ENCODE assay signal across 11 mouse cellular contexts in the genomic region with DNA sequence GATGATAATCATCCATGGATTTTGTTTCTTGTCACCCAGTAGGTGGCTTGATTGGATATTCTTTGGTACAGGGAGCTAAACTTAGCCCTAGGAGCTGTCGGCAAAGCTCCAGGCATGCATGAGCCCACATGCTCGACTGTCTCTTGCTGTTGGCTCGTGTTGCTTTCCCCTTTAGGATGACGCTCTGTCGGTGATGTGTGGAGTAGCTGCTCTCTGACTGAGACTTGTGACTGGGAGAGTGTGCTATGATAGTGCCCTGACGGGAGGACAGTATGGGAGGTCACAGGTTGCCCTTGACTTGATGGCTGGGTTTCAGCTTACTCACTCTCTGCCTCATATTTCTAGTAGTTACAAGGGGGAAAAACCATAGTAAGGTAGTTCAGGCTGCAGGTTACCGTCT.
DNase-seq lines count a peak whose midpoint lies in the region; ATAC-seq lines count a peak whose summit lies in the region.
"Had no signal": no experiment of that assay in that cellular context is flagged by ENCODE, and none has a peak within 500 bp of the region (broad histone marks: within the 10 kb centered on the region; RNA-seq: fewer than 3 reads in every experiment).

No protein-coding gene starts in this region.

- no peak overlapping the region for H3K9ac ChIP-seq in kidney, embryonic 16.5 days (replicated peaks; ENCODE audit: low read length)
- no peak overlapping the region for H3K9ac ChIP-seq in heart, embryonic 12.5 days
- H3K9ac ChIP-seq in midbrain, embryonic 11.5 days (ENCODE audit: low read length), result no peak overlapping the region
- H3K9ac ChIP-seq: embryonic facial prominence, embryonic 13.5 days; lung, embryonic 15.5 days had no signal

- no peak overlapping the region for H3K4me2 ChIP-seq in kidney, embryonic 16.5 days (replicated peaks; ENCODE audit: low read depth, low read length)
- H3K4me2 ChIP-seq in heart, embryonic 12.5 days, result no peak overlapping the region
- no peak overlapping the region for H3K4me2 ChIP-seq in midbrain, embryonic 11.5 days
- H3K4me2 ChIP-seq: embryonic facial prominence, embryonic 13.5 days; lung, embryonic 15.5 days had no signal

- no peaks in the 10 kb centered on the region for H3K27me3 ChIP-seq in kidney, embryonic 16.5 days (ENCODE audit: insufficient read depth, low read length)
- no peaks in the 10 kb centered on the region for H3K27me3 ChIP-seq in heart, embryonic 12.5 days (replicated peaks)
- peaks cover 2% of the 10 kb centered on the region; the same call in 1 of the 2 replicates for H3K27me3 ChIP-seq in midbrain, embryonic 11.5 days (ENCODE audit: control insufficient read depth, insufficient read depth, low read length)
- H3K27me3 ChIP-seq: embryonic facial prominence, embryonic 13.5 days; lung, embryonic 15.5 days had no signal

- 43% methylated on average over 7 of the region's 7 CpGs for WGBS in kidney, embryonic 16.5 days
- WGBS in heart, embryonic 12.5 days, result 52% methylated on average over 7 of the region's 7 CpGs
- 60% methylated on average over 7 of the region's 7 CpGs for WGBS in midbrain, embryonic 11.5 days

- DNase-seq in adrenal gland, adult 2 months, result peak; percentile 71
- no peak for DNase-seq in adrenal gland, adult 18-20 months (ENCODE audit: low spot score in 2 of 2)
- no peak for DNase-seq in kidney, postnatal 14 days
- DNase-seq in right cerebral cortex, adult 2 months (ENCODE audit: low spot score in 2 of 2), result peak; percentile 59
- no peak for DNase-seq in embryo, embryonic 9.5 days (ENCODE audit: extremely low spot score)
- DNase-seq in midbrain, embryonic 11.5 days (ENCODE audit: low spot score, missing footprints), result no peak

- H3K4me3 ChIP-seq in kidney, embryonic 16.5 days (ENCODE audit: low read length), result no peak overlapping the region
- H3K4me3 ChIP-seq in heart, embryonic 12.5 days, result no peak overlapping the region
- no peak overlapping the region for H3K4me3 ChIP-seq in midbrain, embryonic 11.5 days (ENCODE audit: low read depth, low read length)
- H3K4me3 ChIP-seq: embryonic facial prominence, embryonic 13.5 days; lung, embryonic 15.5 days; myocyte had no signal

- H3K4me1 ChIP-seq in kidney, embryonic 16.5 days (ENCODE audit: insufficient read depth, low read length), result peaks cover 12% of the 10 kb centered on the region; the same call in 1 of the 2 replicates
- peaks cover 59% of the 10 kb centered on the region for H3K4me1 ChIP-seq in heart, embryonic 12.5 days (replicated peaks)
- peaks cover 14% of the 10 kb centered on the region for H3K4me1 ChIP-seq in midbrain, embryonic 11.5 days (ENCODE audit: control insufficient read depth, insufficient read depth, low read length)

- H3K9me3 ChIP-seq in kidney, embryonic 16.5 days (ENCODE audit: low read length), result no peaks in the 10 kb centered on the region
- H3K9me3 ChIP-seq in heart, embryonic 12.5 days (replicated peaks), result no peaks in the 10 kb centered on the region
- H3K9me3 ChIP-seq in midbrain, embryonic 11.5 days (ENCODE audit: control insufficient read depth, low read length), result no peaks in the 10 kb centered on the region
- H3K9me3 ChIP-seq: embryonic facial prominence, embryonic 13.5 days; lung, embryonic 15.5 days had no signal

- no peak overlapping the region for H3K27ac ChIP-seq in kidney, embryonic 16.5 days (ENCODE audit: low read length)
- H3K27ac ChIP-seq in heart, embryonic 12.5 days (ENCODE audit: poor library complexity, severe bottlenecking), result peak overlapping the region; percentile 73
- no peak overlapping the region for H3K27ac ChIP-seq in midbrain, embryonic 11.5 days (ENCODE audit: low read depth, low read length)
- H3K27ac ChIP-seq: embryonic facial prominence, embryonic 13.5 days; lung, embryonic 15.5 days had no signal

- peaks cover 12% of the 10 kb centered on the region for H3K36me3 ChIP-seq in kidney, embryonic 16.5 days (ENCODE audit: insufficient read depth, low read length)
- peaks cover 14% of the 10 kb centered on the region for H3K36me3 ChIP-seq in heart, embryonic 12.5 days
- peaks cover 5% of the 10 kb centered on the region; the same call in 1 of the 2 replicates for H3K36me3 ChIP-seq in midbrain, embryonic 11.5 days (ENCODE audit: control insufficient read depth, insufficient read depth, low read length)

- ATAC-seq in kidney, embryonic 16.5 days (ENCODE audit: low FRiP score, low TSS enrichment), result peak; percentile 61; the same call in 1 of the 2 replicates
- ATAC-seq in heart, embryonic 12.5 days (ENCODE audit: insufficient number of reproducible peaks, low FRiP score), result no peak
- ATAC-seq in midbrain, embryonic 11.5 days (ENCODE audit: low FRiP score), result no peak

Comparison
In these comparisons a context has a peak if more than half of its experiments do, and no peak if none do; other contexts are left out.
1. DNase-seq: peak in adrenal gland, adult 2 months (single experiment) and right cerebral cortex, adult 2 months (2 of 2); none in adrenal gland, adult 18-20 months (0 of 2), kidney, postnatal 14 days (single experiment), embryo, embryonic 9.5 days (single experiment) and midbrain, embryonic 11.5 days (single experiment).